Mouse (Mus musculus): ENCODE results near the gene S100a5. TPM values are rescaled to one million over a fixed set of nuclear protein-coding genes. Genes with fewer than 3 reads are reported as not detected.

S100a5 gene
- polyA plus RNA-seq, 1 experiment, result not detected

GRCm38 (mm10) chr3:90594466-90594865 lies 13.9 kb upstream of the S100a5 start:
- no peak overlapping the region for H3K27ac ChIP-seq (ENCODE audit: insufficient read depth, low read length)
- no peak overlapping the region for H3K4me3 ChIP-seq (replicated peaks; ENCODE audit: insufficient read depth, low read depth, low read length)
- 91% methylated on average over 1 of the region's 1 CpGs for WGBS
- TF ChIP-seq CTCF (IDR thresholded peaks at IDR 0.05; ENCODE audit: borderline replicate concordance, insufficient read depth, low read depth, low read length) (no peak), POLR2A (IDR thresholded peaks at IDR 0.05; ENCODE audit: borderline replicate concordance, insufficient read depth, low read length) (no peak)
- H3K4me1 ChIP-seq (ENCODE audit: control insufficient read depth, insufficient read depth, low read length), result no peaks in the 10 kb centered on the region; the same call in 1 of the 2 replicates
- DNase-seq, result no peak
- 0 out of 2 replicates have a peak, but pooled peaks cover 2% of the 10 kb centered on the region for H3K27me3 ChIP-seq (ENCODE audit: control insufficient read depth, insufficient read depth, low read length)

- no peaks in the 10 kb centered on the region for H3K4me1 ChIP-seq (ENCODE audit: control insufficient read depth, insufficient read depth, low read length)
- no peak for DNase-seq
- WGBS, result 75% methylated on average over 5 of the region's 5 CpGs
- TF ChIP-seq POLR2A (IDR thresholded peaks at IDR 0.05; ENCODE audit: borderline replicate concordance, insufficient read depth, low read length) (no peak), CTCF (IDR thresholded peaks at IDR 0.05; ENCODE audit: borderline replicate concordance, insufficient read depth, low read depth, low read length) (no peak)
- H3K4me3 ChIP-seq (replicated peaks; ENCODE audit: insufficient read depth, low read depth, low read length), result no peak overlapping the region
- no peak overlapping the region for H3K27ac ChIP-seq (ENCODE audit: insufficient read depth, low read length)
- 0 out of 2 replicates have a peak, but pooled peaks cover 2% of the 10 kb centered on the region for H3K27me3 ChIP-seq (ENCODE audit: control insufficient read depth, insufficient read depth, low read length)
Measured at GRCm38 (mm10) chr3:90595556-90595955, 12.8 kb upstream of the S100a5 start.

DNA sequence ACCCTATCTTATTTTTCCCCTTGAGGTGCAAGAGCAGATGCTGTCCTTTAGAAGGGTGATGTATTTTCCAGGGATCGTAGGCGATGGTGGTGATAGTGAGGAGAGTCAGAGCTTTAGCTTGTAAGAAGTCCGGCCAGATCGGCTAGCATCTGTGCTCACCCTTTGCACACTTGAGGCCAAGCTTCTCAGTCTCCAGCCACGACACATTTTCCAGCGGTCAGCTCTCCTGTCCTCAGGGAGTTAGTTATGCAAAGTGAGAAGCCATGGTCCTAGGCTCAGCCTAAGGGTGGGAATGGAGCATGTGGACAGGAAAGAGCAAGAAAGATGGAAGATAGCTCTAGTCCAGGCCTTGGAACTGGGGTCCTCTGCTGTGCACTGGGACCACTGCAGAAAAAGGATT lies 11.5 kb upstream of the S100a5 start:
- Histone ChIP-seq H3K27me3 (ENCODE audit: control insufficient read depth, insufficient read depth, low read length) (0 out of 2 replicates have a peak, but pooled peaks cover 2% of the 10 kb centered on the region), H3K4me3 (replicated peaks; ENCODE audit: insufficient read depth, low read depth, low read length) (no peak overlapping the region), H3K27ac (ENCODE audit: insufficient read depth, low read length) (no peak overlapping the region), H3K4me1 (ENCODE audit: control insufficient read depth, insufficient read depth, low read length) (no peaks in the 10 kb centered on the region)
- TF ChIP-seq CTCF (IDR thresholded peaks at IDR 0.05; ENCODE audit: borderline replicate concordance, insufficient read depth, low read depth, low read length), result no peak
- TF ChIP-seq POLR2A (IDR thresholded peaks at IDR 0.05; ENCODE audit: borderline replicate concordance, insufficient read depth, low read length), result no peak
- no peak for DNase-seq
- 85% methylated on average over 6 of the region's 6 CpGs for WGBS

- no peak overlapping the region for H3K4me3 ChIP-seq (replicated peaks; ENCODE audit: insufficient read depth, low read depth, low read length)
Measured at GRCm38 (mm10) chr3:90597736-90598135, 10.6 kb upstream of the S100a5 start.

DNA sequence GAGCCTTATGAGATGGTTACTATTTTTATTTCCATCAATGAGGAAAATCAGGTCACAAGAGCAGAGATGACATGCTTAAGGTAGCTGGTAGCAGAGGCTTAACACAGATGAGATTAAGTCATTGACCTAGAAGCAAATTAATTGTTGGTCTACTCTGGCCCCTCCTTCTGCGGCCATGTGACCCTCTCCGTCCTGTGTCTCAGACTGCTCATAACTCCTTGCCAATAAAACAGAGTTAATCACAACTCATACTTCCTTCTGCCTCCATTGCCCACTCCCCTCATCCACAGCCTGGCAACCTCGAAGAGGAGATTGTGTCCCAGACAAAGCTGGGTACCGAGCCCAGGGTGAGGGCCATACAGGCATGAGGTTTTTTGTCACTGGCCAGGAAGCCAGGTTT lies 10.1 kb upstream of the S100a5 start:
- no peak for DNase-seq
- Histone ChIP-seq H3K27me3 (ENCODE audit: control insufficient read depth, insufficient read depth, low read length) (0 out of 2 replicates have a peak, but pooled peaks cover 2% of the 10 kb centered on the region), H3K4me1 (ENCODE audit: control insufficient read depth, insufficient read depth, low read length) (no peaks in the 10 kb centered on the region), H3K4me3 (replicated peaks; ENCODE audit: insufficient read depth, low read depth, low read length) (no peak overlapping the region), H3K27ac (ENCODE audit: insufficient read depth, low read length) (no peak overlapping the region)
- WGBS, result 70% methylated on average over 4 of the region's 4 CpGs
- TF ChIP-seq CTCF (IDR thresholded peaks at IDR 0.05; ENCODE audit: borderline replicate concordance, insufficient read depth, low read depth, low read length) (no peak), POLR2A (IDR thresholded peaks at IDR 0.05; ENCODE audit: borderline replicate concordance, insufficient read depth, low read length) (no peak)

More at GRCm38 (mm10) chr3:90597736-90598135, 10.6 kb upstream of the S100a5 start:
- no peak for DNase-seq
- Histone ChIP-seq H3K4me1 (ENCODE audit: control insufficient read depth, insufficient read depth, low read length) (no peaks in the 10 kb centered on the region), H3K27ac (ENCODE audit: insufficient read depth, low read length) (no peak overlapping the region), H3K27me3 (ENCODE audit: control insufficient read depth, insufficient read depth, low read length) (0 out of 2 replicates have a peak, but pooled peaks cover 2% of the 10 kb centered on the region)
- no peak for TF ChIP-seq CTCF (IDR thresholded peaks at IDR 0.05; ENCODE audit: borderline replicate concordance, insufficient read depth, low read depth, low read length)
- TF ChIP-seq POLR2A (IDR thresholded peaks at IDR 0.05; ENCODE audit: borderline replicate concordance, insufficient read depth, low read length), result no peak
- 46% methylated on average over 6 of the region's 6 CpGs for WGBS

DNA sequence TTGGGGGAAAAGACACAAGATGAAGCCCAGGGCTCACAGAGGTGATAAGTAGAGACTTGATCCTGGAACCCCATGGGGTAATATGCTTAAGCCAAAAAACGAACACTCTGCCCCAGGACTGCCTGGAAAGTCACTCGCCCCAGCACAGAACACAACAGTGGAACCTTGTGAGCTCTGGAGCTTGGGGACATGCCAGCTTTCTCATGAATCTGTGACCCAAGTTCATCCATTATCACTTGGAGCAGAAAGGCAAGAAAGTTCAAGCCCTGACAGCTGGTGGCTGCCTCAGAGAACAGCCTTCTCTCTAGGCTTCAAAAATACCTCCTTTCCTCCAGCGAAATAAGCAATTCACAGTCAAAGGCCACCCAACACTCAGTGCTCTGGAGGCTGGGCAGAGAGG lies 8.9 kb upstream of the S100a5 start:
- 27% methylated on average over 3 of the region's 3 CpGs for whole genome bisulfite sequencing
- DNase-seq, result no peak
- H3K27me3 ChIP-seq (ENCODE audit: control insufficient read depth, insufficient read depth, low read length), result 0 out of 2 replicates have a peak, but pooled peaks cover 2% of the 10 kb centered on the region
- H3K4me3 ChIP-seq (replicated peaks; ENCODE audit: insufficient read depth, low read depth, low read length), result no peak overlapping the region
- TF ChIP-seq CTCF (IDR thresholded peaks at IDR 0.05; ENCODE audit: borderline replicate concordance, insufficient read depth, low read depth, low read length) (no peak), POLR2A (IDR thresholded peaks at IDR 0.05; ENCODE audit: borderline replicate concordance, insufficient read depth, low read length) (no peak)
- H3K4me1 ChIP-seq (ENCODE audit: control insufficient read depth, insufficient read depth, low read length), result no peaks in the 10 kb centered on the region
- no peak overlapping the region for H3K27ac ChIP-seq (ENCODE audit: insufficient read depth, low read length)

GRCm38 (mm10) chr3:90600036-90600435 lies 8.3 kb upstream of the S100a5 start:
- no peak for DNase-seq
- no peak for TF ChIP-seq CTCF (IDR thresholded peaks at IDR 0.05; ENCODE audit: borderline replicate concordance, insufficient read depth, low read depth, low read length)
- no peak for TF ChIP-seq POLR2A (IDR thresholded peaks at IDR 0.05; ENCODE audit: borderline replicate concordance, insufficient read depth, low read length)
- Histone ChIP-seq H3K27me3 (ENCODE audit: control insufficient read depth, insufficient read depth, low read length) (0 out of 2 replicates have a peak, but pooled peaks cover 2% of the 10 kb centered on the region), H3K4me1 (ENCODE audit: control insufficient read depth, insufficient read depth, low read length) (no peaks in the 10 kb centered on the region), H3K27ac (ENCODE audit: insufficient read depth, low read length) (no peak overlapping the region), H3K4me3 (replicated peaks; ENCODE audit: insufficient read depth, low read depth, low read length) (no peak overlapping the region)
- 87% methylated on average over 6 of the region's 6 CpGs for WGBS

- Histone ChIP-seq H3K27me3 (ENCODE audit: control insufficient read depth, insufficient read depth, low read length) (0 out of 2 replicates have a peak, but pooled peaks cover 2% of the 10 kb centered on the region), H3K4me1 (ENCODE audit: control insufficient read depth, insufficient read depth, low read length) (no peaks in the 10 kb centered on the region), H3K27ac (ENCODE audit: insufficient read depth, low read length) (no peak overlapping the region), H3K4me3 (replicated peaks; ENCODE audit: insufficient read depth, low read depth, low read length) (no peak overlapping the region)
- no peak for DNase-seq
- TF ChIP-seq CTCF (IDR thresholded peaks at IDR 0.05; ENCODE audit: borderline replicate concordance, insufficient read depth, low read depth, low read length) (no peak), POLR2A (IDR thresholded peaks at IDR 0.05; ENCODE audit: borderline replicate concordance, insufficient read depth, low read length) (no peak)
- 73% methylated on average over 8 of the region's 8 CpGs for WGBS
Measured at GRCm38 (mm10) chr3:90600458-90601195, 7.7 kb upstream of the S100a5 start.
